Mouse (Mus musculus) thymus, adult 2 months (tissue): ENCODE data around the gene Car15. TPM values are rescaled to one million over a fixed set of nuclear protein-coding genes. Genes with fewer than 3 reads are reported as not detected.

ENCODE experiments used
- DNase-seq: peaks from one replicate; pipeline ENCODE4 v3.0.0; 2021
- H3K27ac ChIP-seq: fragments of 200-500 bp; 2 replicates; pipeline ENCODE4 v1.5.1; 2012; ENCODE audit warnings: low read length, control low read depth; ENCODE audit not compliant: control insufficient read depth, insufficient read depth
- H3K27me3 ChIP-seq: fragments of 200-500 bp; 2 replicates; pipeline ENCODE4 v1.6.1; 2012; ENCODE audit warnings: mild to moderate bottlenecking, low read length, moderate library complexity, mixed read lengths; ENCODE audit not compliant: control insufficient read depth, insufficient read depth
- H3K36me3 ChIP-seq: fragments of 200-500 bp; 2 replicates; pipeline ENCODE4 v1.6.1; 2012; ENCODE audit warnings: mild to moderate bottlenecking, low read length, moderate library complexity; ENCODE audit not compliant: control insufficient read depth, insufficient read depth
- H3K4me1 ChIP-seq: fragments of 200-500 bp; replicated peaks from 2 replicates; pipeline ENCODE4 v1.6.1; 2012; ENCODE audit warnings: low read length; ENCODE audit not compliant: control insufficient read depth, insufficient read depth
- H3K4me3 ChIP-seq: fragments of 200-500 bp; 2 replicates; pipeline ENCODE4 v1.5.1; 2012; ENCODE audit warnings: mild to moderate bottlenecking, low read length, control low read depth, moderate library complexity; ENCODE audit not compliant: control insufficient read depth, insufficient read depth
- CTCF ChIP-seq: fragments of 200-500 bp; IDR thresholded peaks from 2 replicates; pipeline ENCODE4 v1.5.1; 2012; ENCODE audit warnings: mild to moderate bottlenecking, control low read depth, low read length, moderate library complexity, borderline replicate concordance; ENCODE audit not compliant: control insufficient read depth, poor library complexity, insufficient read depth; ENCODE audit errors: extremely low read depth
- POLR2A ChIP-seq: fragments of 200-500 bp; IDR thresholded peaks from 2 replicates; pipeline ENCODE4 v1.6.1; 2012; ENCODE audit warnings: mild to moderate bottlenecking, low read length, control low read depth, moderate library complexity; ENCODE audit not compliant: control insufficient read depth, poor library complexity, insufficient read depth; ENCODE audit errors: extremely low read depth
- WGBS: fragments of 180-500 bp; shearing (Covaris S2); methylation state at CpG from one replicate; pipeline ENCODE4 v1.1.7; 2018; 5-methylcytosine and 5-hydroxymethylcytosine counted together
- polyA plus RNA-seq: library from polyadenylated mRNA; depleted of rRNA; stranded (reverse); fragments of >200 nt; gene quantifications from 2 replicates; pipeline ENCODE4 v1.2.3, GENCODE M21; 2012; rRNA removed

Gene Car15
- polyA plus RNA-seq, result 22.4 and 27.4 TPM in 2 replicates

- H3K4me3 ChIP-seq, result no peak within 1 kb of the TSS
- H3K4me1 ChIP-seq, result 0 out of 2 replicates have a peak, but pooled peaks cover 5% of the 10 kb centered on the region
- 80% methylated on average over 6 of the region's 6 CpGs for WGBS
Measured at GRCm38 (mm10) chr16:17838051-17838450, at the start of gene Car15. Gene Car15, minus strand, starts transcription at chr16:17838364.

GRCm38 (mm10) chr16:17884116-17884515 is 46.0 kb upstream of the Car15 start:
- H3K36me3 ChIP-seq, result no peaks in the 10 kb centered on the region
- no peak overlapping the region for H3K27ac ChIP-seq
- no peak for DNase-seq
- peaks cover 9% of the 10 kb centered on the region; the same call in 1 of the 2 replicates for H3K4me1 ChIP-seq
- H3K4me3 ChIP-seq, result no peak overlapping the region
- 92% methylated on average over 6 of the region's 6 CpGs for WGBS
- TF ChIP-seq POLR2A, result no peak
- TF ChIP-seq CTCF, result no peak
- no peaks in the 10 kb centered on the region for H3K27me3 ChIP-seq

More at GRCm38 (mm10) chr16:17838051-17838450, at the start of gene Car15:
- TF ChIP-seq POLR2A (no peak), CTCF (no peak)
- Histone ChIP-seq H3K27ac (no peak within 1 kb of the TSS), H3K36me3 (peaks cover 20% of the 10 kb centered on the region), H3K27me3 (peaks cover 11% of the 10 kb centered on the region)
- DNase-seq, result no peak

- H3K36me3 ChIP-seq, result no peaks in the 10 kb centered on the region
Measured at GRCm38 (mm10) chr16:17882196-17882595, 44.0 kb upstream of the Car15 start.

GRCm38 (mm10) chr16:17879571-17879970 is 41.4 kb upstream of the Car15 start:
- no peak for DNase-seq
- Histone ChIP-seq H3K36me3 (no peaks in the 10 kb centered on the region), H3K4me1 (peaks cover 9% of the 10 kb centered on the region; the same call in 1 of the 2 replicates), H3K27ac (no peak overlapping the region), H3K4me3 (no peak overlapping the region), H3K27me3 (no peaks in the 10 kb centered on the region)
- TF ChIP-seq POLR2A, result no peak
- no peak for TF ChIP-seq CTCF
- WGBS, result 98% methylated on average over 4 of the region's 4 CpGs

More at GRCm38 (mm10) chr16:17882196-17882595, 44.0 kb upstream of the Car15 start:
- Histone ChIP-seq H3K4me3 (no peak overlapping the region), H3K27ac (no peak overlapping the region), H3K27me3 (no peaks in the 10 kb centered on the region), H3K4me1 (peaks cover 9% of the 10 kb centered on the region; the same call in 1 of the 2 replicates)
- DNase-seq, result no peak
- TF ChIP-seq CTCF (no peak), POLR2A (no peak)

- Histone ChIP-seq H3K27ac (no peak overlapping the region), H3K36me3 (peaks cover 6% of the 10 kb centered on the region; the same call in 1 of the 2 replicates), H3K4me3 (no peak overlapping the region), H3K4me1 (no peaks in the 10 kb centered on the region), H3K27me3 (no peaks in the 10 kb centered on the region)
- WGBS, result 91% methylated on average over 1 of the region's 1 CpGs
- TF ChIP-seq CTCF, result no peak
- no peak for DNase-seq
Measured at GRCm38 (mm10) chr16:17876096-17876495, 37.9 kb upstream of the Car15 start.

- no peaks in the 10 kb centered on the region for H3K4me1 ChIP-seq
- no peak overlapping the region for H3K4me3 ChIP-seq
- no peaks in the 10 kb centered on the region for H3K27me3 ChIP-seq
- TF ChIP-seq POLR2A (no peak), CTCF (no peak)
- 93% methylated on average over 4 of the region's 4 CpGs for WGBS
- DNase-seq, result no peak
- no peak overlapping the region for H3K27ac ChIP-seq
- peaks cover 15% of the 10 kb centered on the region for H3K36me3 ChIP-seq
Measured at GRCm38 (mm10) chr16:17875174-17875573, 37.0 kb upstream of the Car15 start.

- 89% methylated on average over 4 of the region's 4 CpGs for WGBS
- Histone ChIP-seq H3K4me1 (no peaks in the 10 kb centered on the region), H3K4me3 (no peak overlapping the region), H3K27me3 (no peaks in the 10 kb centered on the region), H3K36me3 (peaks cover 15% of the 10 kb centered on the region), H3K27ac (no peak overlapping the region)
- no peak for DNase-seq
- TF ChIP-seq POLR2A (no peak), CTCF (no peak)
Measured at GRCm38 (mm10) chr16:17872995-17873394, 34.8 kb upstream of the Car15 start.
